Mouse (Mus musculus) CH12.LX (cell line): ENCODE data around the gene Slc25a20. TPM values are rescaled to one million over a fixed set of nuclear protein-coding genes. Genes with fewer than 3 reads are reported as not detected.

Experiments used
- DNase-seq: peaks from one replicate; pipeline ENCODE4 v3.0.0-alpha.2; 2013; ENCODE audit errors: extremely low read depth
- H3K27ac ChIP-seq: 2 replicates; pipeline ENCODE4 v1.5.1; 2012; ENCODE audit warnings: low read depth, mild to moderate bottlenecking, control low read depth, moderate library complexity; ENCODE audit not compliant: insufficient read depth
- H3K27me3 ChIP-seq: replicated peaks from 2 replicates; pipeline ENCODE3; 2012; ENCODE audit warnings: inconsistent platforms
- H3K36me3 ChIP-seq, 2 experiments: replicated peaks in 1 of 2; 2 replicates each; pipeline versions ENCODE3 to v1.6.1; 2012; ENCODE audit warnings: inconsistent platforms in 1 of 2, low read length in 1 of 2, mild to moderate bottlenecking in 1 of 2, mixed read lengths in 1 of 2, moderate library complexity in 1 of 2; ENCODE audit not compliant: control insufficient read depth in 1 of 2, insufficient read depth in 1 of 2
- H3K4me1 ChIP-seq, 2 experiments: 2 replicates each; pipeline ENCODE4 v1.6.1; 2012; ENCODE audit warnings: inconsistent platforms in 1 of 2, moderate library complexity in 1 of 2; ENCODE audit not compliant: insufficient read depth in 2 of 2, control insufficient read depth in 1 of 2
- H3K4me2 ChIP-seq: 2 replicates; pipeline ENCODE4 v1.6.1; 2012; ENCODE audit warnings: low read depth, mild to moderate bottlenecking, control low read depth; ENCODE audit not compliant: poor library complexity, insufficient read depth, severe bottlenecking
- H3K4me3 ChIP-seq, 3 experiments: fragments of 150-350 bp in 1 of 3; sonication (generic) in 1 of 3; replicated peaks in 1 of 3; 2 replicates each; pipeline versions ENCODE3 to v1.5.1; 2011 to 2012; ENCODE audit warnings: low read depth in 2 of 3, low read length in 2 of 3, mild to moderate bottlenecking in 2 of 3, moderate library complexity in 2 of 3, control low read depth in 1 of 3, improper control_type of control experiment in 1 of 3, inconsistent platforms in 1 of 3, mixed read lengths in 1 of 3; ENCODE audit not compliant: poor library complexity in 1 of 3
- H3K79me2 ChIP-seq: replicated peaks from 2 replicates; pipeline ENCODE4 v1.6.1; 2012; ENCODE audit warnings: mild to moderate bottlenecking, moderate library complexity; ENCODE audit not compliant: control insufficient read depth, poor library complexity, insufficient read depth, severe bottlenecking; ENCODE audit errors: extremely low read depth
- H3K9ac ChIP-seq: 2 replicates; pipeline ENCODE4 v1.6.1; 2012; ENCODE audit warnings: low read depth, mild to moderate bottlenecking, control low read depth, moderate library complexity; ENCODE audit not compliant: insufficient read depth
- H3K9me3 ChIP-seq: replicated peaks from 2 replicates; pipeline ENCODE3; 2012; ENCODE audit warnings: low read length, inconsistent platforms, mixed read lengths
- CHD1 ChIP-seq: IDR thresholded peaks from 2 replicates; pipeline ENCODE4 v1.6.1; 2012; ENCODE audit warnings: low read depth, low read length, improper control_type of control experiment, inconsistent platforms
- CTCF ChIP-seq, 2 experiments: IDR thresholded peaks in 1 of 2; conservative IDR thresholded peaks in 1 of 2; 2 replicates each; pipeline ENCODE4 v1.5.1; 2011 to 2012; ENCODE audit warnings: low read depth in 2 of 2, low read length in 2 of 2, improper control_type of control experiment in 1 of 2, inconsistent platforms in 1 of 2, mild to moderate bottlenecking in 1 of 2, moderate library complexity in 1 of 2
- ELF1 ChIP-seq: IDR thresholded peaks from 2 replicates; pipeline ENCODE4 v1.6.1; 2014; ENCODE audit warnings: low read depth, mild to moderate bottlenecking, inconsistent platforms, low read length, improper control_type of control experiment
- ETS1 ChIP-seq: conservative IDR thresholded peaks from 2 replicates; pipeline ENCODE4 v1.6.1; 2012; ENCODE audit warnings: low read depth, mild to moderate bottlenecking, inconsistent platforms, low read length, improper control_type of control experiment, moderate library complexity
- HCFC1 ChIP-seq: IDR thresholded peaks from 2 replicates; pipeline ENCODE4 v1.6.1; 2012; ENCODE audit warnings: low read depth, mild to moderate bottlenecking, inconsistent platforms, low read length, improper control_type of control experiment
- IRF4 ChIP-seq: IDR thresholded peaks from 2 replicates; pipeline ENCODE4 v1.6.1; 2014; ENCODE audit warnings: low read depth, mild to moderate bottlenecking, inconsistent platforms, low read length, improper control_type of control experiment
- JUN ChIP-seq: IDR thresholded peaks from 2 replicates; pipeline ENCODE4 v1.6.1; 2011; ENCODE audit warnings: low read depth, mild to moderate bottlenecking, low read length, improper control_type of control experiment, moderate library complexity; ENCODE audit not compliant: insufficient read depth
- KAT2A ChIP-seq: IDR thresholded peaks from 2 replicates; pipeline ENCODE4 v1.6.1; 2012; ENCODE audit warnings: low read length, improper control_type of control experiment, inconsistent platforms; ENCODE audit not compliant: insufficient replicate concordance
- MAX ChIP-seq: IDR thresholded peaks from 2 replicates; pipeline ENCODE4 v1.6.1; 2011; ENCODE audit warnings: low read length, improper control_type of control experiment
- MEF2A ChIP-seq: IDR thresholded peaks from 2 replicates; pipeline ENCODE4 v1.6.1; 2014; ENCODE audit warnings: low read depth, mild to moderate bottlenecking, inconsistent platforms, low read length, improper control_type of control experiment, borderline replicate concordance
- MXI1 ChIP-seq: IDR thresholded peaks from 2 replicates; pipeline ENCODE4 v1.6.1; 2011; ENCODE audit warnings: mild to moderate bottlenecking, low read depth, low read length, improper control_type of control experiment
- NELFE ChIP-seq: IDR thresholded peaks from 2 replicates; pipeline ENCODE4 v1.6.1; 2011; ENCODE audit warnings: low read depth, low read length, improper control_type of control experiment
- PAX5 ChIP-seq: IDR thresholded peaks from 2 replicates; pipeline ENCODE4 v1.6.1; 2012; ENCODE audit warnings: low read length, inconsistent platforms, mixed read lengths
- POLR2AphosphoS2 ChIP-seq: IDR thresholded peaks from 2 replicates; pipeline ENCODE4 v1.6.1; 2011; ENCODE audit warnings: low read depth, low read length, improper control_type of control experiment
- RAD21 ChIP-seq: IDR thresholded peaks from 2 replicates; pipeline ENCODE4 v1.6.1; 2011; ENCODE audit warnings: low read depth, mild to moderate bottlenecking, low read length, improper control_type of control experiment, moderate library complexity
- SIN3A ChIP-seq: IDR thresholded peaks from 2 replicates; pipeline ENCODE4 v1.6.1; 2012; ENCODE audit warnings: low read length, improper control_type of control experiment, inconsistent platforms
- SMC3 ChIP-seq: IDR thresholded peaks from 2 replicates; pipeline ENCODE4 v1.6.1; 2011; ENCODE audit warnings: low read depth, low read length, improper control_type of control experiment
- UBTF ChIP-seq: IDR thresholded peaks from 2 replicates; pipeline ENCODE4 v1.6.1; 2012; ENCODE audit warnings: low read depth, mild to moderate bottlenecking, inconsistent platforms, low read length, improper control_type of control experiment, moderate library complexity
- ZC3H11A ChIP-seq: IDR thresholded peaks from 2 replicates; pipeline ENCODE4 v1.6.1; 2012; ENCODE audit warnings: low read depth, mild to moderate bottlenecking, inconsistent platforms, low read length, improper control_type of control experiment
- ZKSCAN1 ChIP-seq: IDR thresholded peaks from 2 replicates; pipeline ENCODE4 v1.6.1; 2012; ENCODE audit warnings: low read depth, inconsistent platforms, low read length, improper control_type of control experiment, borderline replicate concordance
- ZMIZ1 ChIP-seq: IDR thresholded peaks from 2 replicates; pipeline ENCODE4 v1.6.1; 2012; ENCODE audit warnings: low read depth, mild to moderate bottlenecking, inconsistent platforms, low read length, improper control_type of control experiment
- ZNF384 ChIP-seq: IDR thresholded peaks from 2 replicates; pipeline ENCODE4 v1.6.1; 2012; ENCODE audit warnings: low read depth, low read length, improper control_type of control experiment, inconsistent platforms
- dilution Hi-C: fragments of 300-500 bp; cut with MboI; formaldehyde crosslinking; loops from 2 replicates; pipeline ENCODE4 v1.14.3; 2020; ENCODE audit warnings: low sequenced_read_pairs; ENCODE audit not compliant: extremely low pct_unique_long_range_greater_than_20kb, extremely low pct_ligation_motif_present
- in situ Hi-C: fragments of 300-500 bp; cut with MboI; formaldehyde crosslinking; loops from 3 replicates; pipeline ENCODE4 v1.14.3; 2019; ENCODE audit warnings: low sequenced_read_pairs, low pct_ligation_motif_present, low pct_unique_long_range_greater_than_20kb, mixed read lengths
- polyA plus RNA-seq: library from polyadenylated mRNA; unstranded; fragments of >175 nt; gene quantifications from 2 replicates; pipeline ENCODE4 v1.2.1, GENCODE M21; 2012; ENCODE audit warnings: low read depth; ENCODE audit not compliant: insufficient read length
- total RNA-seq, 2 experiments: library from RNA; depleted of rRNA; stranded (reverse); fragments of 300-350 nt in 1 of 2; fragments of >200 nt in 1 of 2; gene quantifications; 2 replicates each; pipeline ENCODE4 v1.2.3; 2012 to 2014

The Slc25a20 gene
- total and polyA plus RNA-seq, 3 experiments: 15.9 to 18.9 (median 16.7) TPM

DNA sequence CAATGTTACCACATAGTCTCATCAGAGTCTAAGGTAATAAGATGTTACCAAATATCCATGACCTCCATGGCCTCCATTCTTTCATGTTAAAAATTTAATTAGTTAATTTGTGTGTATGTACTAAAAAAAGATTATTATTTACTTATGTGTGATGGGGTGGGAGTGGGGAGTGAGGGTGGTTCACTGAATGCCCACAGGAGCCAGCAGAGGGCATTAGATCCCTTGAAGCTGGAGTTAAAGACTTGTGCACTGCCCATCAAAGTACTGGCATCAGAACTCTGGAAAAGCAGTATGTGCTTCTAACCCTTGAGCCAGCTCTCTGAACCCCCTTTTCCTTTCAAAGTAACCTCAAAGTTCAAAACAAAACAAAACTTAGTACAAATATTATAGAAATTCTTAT, 67.2 kb downstream of the Slc25a20 start:
- no peak overlapping the region for H3K27ac ChIP-seq
- no peaks in the 10 kb centered on the region for H3K79me2 ChIP-seq
- no peaks in the 10 kb centered on the region for H3K9me3 ChIP-seq
- H3K27me3 ChIP-seq: no peaks in the 10 kb centered on the region
- TF ChIP-seq ETS1 (no peak), HCFC1 (no peak), RAD21 (peak; percentile 24), ZC3H11A (no peak), MXI1 (no peak), NELFE (no peak), ZKSCAN1 (no peak), PAX5 (no peak), ELF1 (no peak), POLR2AphosphoS2 (no peak), SMC3 (peak; percentile 11; the same call in 1 of the 2 replicates), KAT2A (no peak), JUN (no peak), CHD1 (no peak), CTCF (conservative IDR thresholded peaks at IDR 0.05 in 1 of 2, IDR thresholded peaks at IDR 0.05 in 1 of 2; ENCODE audit: low read depth in 2 of 2, low read length in 2 of 2) (peak in 1 of 2 experiments; percentile 55; a peak in 2 of 4 replicates), IRF4 (no peak)
- H3K4me1 ChIP-seq: no peaks in the 10 kb centered on the region
- dilution Hi-C loops (no loop called here), in situ Hi-C loops (no loop called here)
- H3K4me2 ChIP-seq: no peak overlapping the region
- H3K36me3 ChIP-seq: peaks cover 14 to 64% of the 10 kb centered on the region in 2 experiments
- no peak overlapping the region for H3K9ac ChIP-seq
- H3K4me3 ChIP-seq: no peak overlapping the region
- DNase-seq: no peak

DNA sequence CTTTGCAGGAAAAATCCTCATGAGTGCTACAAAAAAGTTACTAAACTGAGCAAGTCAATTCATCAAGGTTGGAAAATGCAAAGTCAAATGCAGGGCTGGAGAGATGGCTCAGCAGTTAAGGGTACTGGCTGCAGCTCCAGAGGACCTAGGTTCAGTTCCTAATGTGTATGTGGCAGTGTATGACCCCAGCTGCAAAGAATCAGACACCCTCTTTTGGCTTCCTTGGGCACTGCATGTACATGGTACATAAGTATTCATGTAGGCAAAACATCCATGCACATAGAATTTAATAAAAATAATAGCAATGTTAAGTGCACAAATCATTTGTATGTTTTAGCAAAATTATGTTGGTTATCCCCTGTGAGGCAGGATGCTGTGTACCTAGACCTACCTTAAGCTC, 70.6 kb downstream of the Slc25a20 start:
- H3K27me3 ChIP-seq: no peaks in the 10 kb centered on the region
- TF ChIP-seq PAX5 (no peak), CHD1 (no peak), RAD21 (peak; percentile 11), ZNF384 (no peak), MEF2A (no peak), ZMIZ1 (no peak), CTCF (conservative IDR thresholded peaks at IDR 0.05 in 1 of 2, IDR thresholded peaks at IDR 0.05 in 1 of 2; ENCODE audit: low read depth in 2 of 2, low read length in 2 of 2) (peak in 1 of 2 experiments; percentile 30; a peak in 2 of 4 replicates), NELFE (no peak), MXI1 (no peak), UBTF (no peak), MAX (no peak), SIN3A (no peak), ZC3H11A (no peak), IRF4 (no peak)
- dilution Hi-C loops: no loop called here
- H3K4me2 ChIP-seq: no peak overlapping the region
- no peaks in the 10 kb centered on the region for H3K79me2 ChIP-seq
- H3K36me3 ChIP-seq: peaks cover 29 to 73% of the 10 kb centered on the region in 2 experiments
- in situ Hi-C loops: no loop called here
- H3K4me1 ChIP-seq: no peaks in the 10 kb centered on the region
- H3K27ac ChIP-seq: no peak overlapping the region
- no peaks in the 10 kb centered on the region for H3K9me3 ChIP-seq
- no peak for DNase-seq
- H3K9ac ChIP-seq: no peak overlapping the region
- no peak overlapping the region for H3K4me3 ChIP-seq

Other genes with a start within 250 kb of the Slc25a20 start
- 0.04 TPM in 2 replicates for gene Ccdc36, start 233.6 kb upstream of the Slc25a20 start, total RNA-seq (2012; rRNA removed)
- 0.13 and 0.20 TPM in 2 replicates for gene Ccdc36, start 233.6 kb upstream of the Slc25a20 start, total RNA-seq (2014; rRNA removed)
- 0.13 TPM in 1 of 2 replicates, not detected in the other for gene Ccdc36, start 233.6 kb upstream of the Slc25a20 start, polyA plus RNA-seq
- gene BC048562, start 225.6 kb upstream of the Slc25a20 start, total RNA-seq (2012; rRNA removed): not detected in 2 replicates
- gene BC048562, start 225.6 kb upstream of the Slc25a20 start, total RNA-seq (2014; rRNA removed): not detected in 2 replicates
- gene BC048562, start 225.6 kb upstream of the Slc25a20 start, polyA plus RNA-seq: not detected in 2 replicates
- gene Ccdc71, start 201.6 kb upstream of the Slc25a20 start, total RNA-seq (2012; rRNA removed): 16.1 and 19.3 TPM in 2 replicates
- 13.0 and 14.5 TPM in 2 replicates for gene Ccdc71, start 201.6 kb upstream of the Slc25a20 start, total RNA-seq (2014; rRNA removed)
- 29.0 and 33.0 TPM in 2 replicates for gene Ccdc71, start 201.6 kb upstream of the Slc25a20 start, polyA plus RNA-seq
- gene Klhdc8b, start 200.5 kb upstream of the Slc25a20 start, total RNA-seq (2012; rRNA removed): 3.1 and 3.5 TPM in 2 replicates
- gene Klhdc8b, start 200.5 kb upstream of the Slc25a20 start, total RNA-seq (2014; rRNA removed): 1.9 and 2.6 TPM in 2 replicates
- 3.4 and 5.2 TPM in 2 replicates for gene Klhdc8b, start 200.5 kb upstream of the Slc25a20 start, polyA plus RNA-seq
- gene Lamb2, start 182.4 kb upstream of the Slc25a20 start, total RNA-seq (2012; rRNA removed): 0.08 and 0.89 TPM in 2 replicates
- 0.04 TPM in 1 of 2 replicates, not detected in the other for gene Lamb2, start 182.4 kb upstream of the Slc25a20 start, total RNA-seq (2014; rRNA removed)
- gene Lamb2, start 182.4 kb upstream of the Slc25a20 start, polyA plus RNA-seq: 0.11 and 0.17 TPM in 2 replicates
- gene Usp19, start 171.5 kb upstream of the Slc25a20 start, total RNA-seq (2012; rRNA removed): 68.7 and 69.9 TPM in 2 replicates
- gene Usp19, start 171.5 kb upstream of the Slc25a20 start, total RNA-seq (2014; rRNA removed): 36.5 TPM in 2 replicates
- 84.2 and 106 TPM in 2 replicates for gene Usp19, start 171.5 kb upstream of the Slc25a20 start, polyA plus RNA-seq
- 271 and 322 TPM in 2 replicates for gene Qars, start 154.4 kb upstream of the Slc25a20 start, total RNA-seq (2012; rRNA removed)
- 188 and 229 TPM in 2 replicates for gene Qars, start 154.4 kb upstream of the Slc25a20 start, total RNA-seq (2014; rRNA removed)
- 270 and 293 TPM in 2 replicates for gene Qars, start 154.4 kb upstream of the Slc25a20 start, polyA plus RNA-seq
- gene Qrich1, start 145.3 kb upstream of the Slc25a20 start, total RNA-seq (2012; rRNA removed): 104 and 115 TPM in 2 replicates
- 117 and 118 TPM in 2 replicates for gene Qrich1, start 145.3 kb upstream of the Slc25a20 start, total RNA-seq (2014; rRNA removed)
- 61.5 and 72.1 TPM in 2 replicates for gene Qrich1, start 145.3 kb upstream of the Slc25a20 start, polyA plus RNA-seq
- 405 and 494 TPM in 2 replicates for gene Impdh2, start 101.8 kb upstream of the Slc25a20 start, total RNA-seq (2012; rRNA removed)
- 464 and 485 TPM in 2 replicates for gene Impdh2, start 101.8 kb upstream of the Slc25a20 start, total RNA-seq (2014; rRNA removed)
- 472 and 483 TPM in 2 replicates for gene Impdh2, start 101.8 kb upstream of the Slc25a20 start, polyA plus RNA-seq
- 24.6 and 25.7 TPM in 2 replicates for gene Ndufaf3, start 94.7 kb upstream of the Slc25a20 start, total RNA-seq (2012; rRNA removed)
- 15.3 and 15.7 TPM in 2 replicates for gene Ndufaf3, start 94.7 kb upstream of the Slc25a20 start, total RNA-seq (2014; rRNA removed)
- 27.2 and 30.7 TPM in 2 replicates for gene Ndufaf3, start 94.7 kb upstream of the Slc25a20 start, polyA plus RNA-seq
- 110 and 119 TPM in 2 replicates for gene Dalrd3, start 92.2 kb upstream of the Slc25a20 start, total RNA-seq (2012; rRNA removed)
- gene Dalrd3, start 92.2 kb upstream of the Slc25a20 start, total RNA-seq (2014; rRNA removed): 52.6 and 57.4 TPM in 2 replicates
- 100 and 114 TPM in 2 replicates for gene Dalrd3, start 92.2 kb upstream of the Slc25a20 start, polyA plus RNA-seq
- 14.3 and 17.8 TPM in 2 replicates for gene Wdr6, start 83.3 kb upstream of the Slc25a20 start, total RNA-seq (2012; rRNA removed)
- gene Wdr6, start 83.3 kb upstream of the Slc25a20 start, total RNA-seq (2014; rRNA removed): 9.1 and 9.8 TPM in 2 replicates
- gene Wdr6, start 83.3 kb upstream of the Slc25a20 start, polyA plus RNA-seq: 14.9 and 16.3 TPM in 2 replicates
- gene P4htm, start 64.4 kb upstream of the Slc25a20 start, total RNA-seq (2012; rRNA removed): 9.1 and 11.0 TPM in 2 replicates
- 4.8 and 5.4 TPM in 2 replicates for gene P4htm, start 64.4 kb upstream of the Slc25a20 start, total RNA-seq (2014; rRNA removed)
- gene P4htm, start 64.4 kb upstream of the Slc25a20 start, polyA plus RNA-seq: 7.9 and 9.5 TPM in 2 replicates
- gene Arih2, start 12.7 kb upstream of the Slc25a20 start, total RNA-seq (2012; rRNA removed): 28.1 and 29.0 TPM in 2 replicates
- gene Arih2, start 12.7 kb upstream of the Slc25a20 start, total RNA-seq (2014; rRNA removed): 33.5 and 41.2 TPM in 2 replicates
- gene Arih2, start 12.7 kb upstream of the Slc25a20 start, polyA plus RNA-seq: 35.3 and 36.6 TPM in 2 replicates
- 14.9 and 18.8 TPM in 2 replicates for gene Prkar2a, start 27.2 kb downstream of the Slc25a20 start, total RNA-seq (2012; rRNA removed)
- gene Prkar2a, start 27.2 kb downstream of the Slc25a20 start, total RNA-seq (2014; rRNA removed): 10.1 and 13.6 TPM in 2 replicates
- gene Prkar2a, start 27.2 kb downstream of the Slc25a20 start, polyA plus RNA-seq: 41.4 and 44.4 TPM in 2 replicates
- gene Ip6k2, start 121.7 kb downstream of the Slc25a20 start, total RNA-seq (2012; rRNA removed): 17.5 and 27.2 TPM in 2 replicates
- gene Ip6k2, start 121.7 kb downstream of the Slc25a20 start, total RNA-seq (2014; rRNA removed): 22.6 and 23.6 TPM in 2 replicates
- 28.4 and 31.4 TPM in 2 replicates for gene Ip6k2, start 121.7 kb downstream of the Slc25a20 start, polyA plus RNA-seq
- 4.4 and 6.6 TPM in 2 replicates for gene Nckipsd, start 146.3 kb downstream of the Slc25a20 start, total RNA-seq (2012; rRNA removed)
- gene Nckipsd, start 146.3 kb downstream of the Slc25a20 start, total RNA-seq (2014; rRNA removed): 5.1 and 6.4 TPM in 2 replicates
- gene Nckipsd, start 146.3 kb downstream of the Slc25a20 start, polyA plus RNA-seq: 11.9 and 13.2 TPM in 2 replicates
- 0.04 and 0.29 TPM in 2 replicates for gene Celsr3, start 164.2 kb downstream of the Slc25a20 start, total RNA-seq (2012; rRNA removed)
- not detected in 2 replicates for gene Celsr3, start 164.2 kb downstream of the Slc25a20 start, total RNA-seq (2014; rRNA removed)
- gene Celsr3, start 164.2 kb downstream of the Slc25a20 start, polyA plus RNA-seq: 0.04 TPM in 1 of 2 replicates, not detected in the other
- 5.0 and 5.2 TPM in 2 replicates for gene Slc26a6, start 191.2 kb downstream of the Slc25a20 start, total RNA-seq (2012; rRNA removed)
- gene Slc26a6, start 191.2 kb downstream of the Slc25a20 start, total RNA-seq (2014; rRNA removed): 3.4 and 5.0 TPM in 2 replicates
- 8.3 and 10.0 TPM in 2 replicates for gene Slc26a6, start 191.2 kb downstream of the Slc25a20 start, polyA plus RNA-seq